Mouse (Mus musculus) brown adipose tissue, adult 24 weeks (tissue): Measurements from ENCODE around the gene Slc1a5. TPM values are rescaled to one million over a fixed set of nuclear protein-coding genes. Genes with fewer than 3 reads are reported as not detected.

Experiments
- H3K27ac ChIP-seq: fragments of 200-500 bp; replicated peaks from 2 replicates; pipeline ENCODE4 v1.5.1; 2012; ENCODE audit warnings: low read depth, mild to moderate bottlenecking, low read length
- H3K4me1 ChIP-seq: fragments of 200-500 bp; 2 replicates; pipeline ENCODE4 v1.6.1; 2012; ENCODE audit warnings: low read length, mixed read lengths; ENCODE audit not compliant: control insufficient read depth, insufficient read depth, insufficient read length
- H3K4me3 ChIP-seq: fragments of 200-500 bp; 2 replicates; pipeline ENCODE4 v1.5.1; 2012; ENCODE audit warnings: low read depth, mild to moderate bottlenecking, low read length, moderate library complexity; ENCODE audit not compliant: insufficient read depth
- polyA plus RNA-seq: library from polyadenylated mRNA; stranded (reverse); fragments of >200 nt; gene quantifications from 2 replicates; pipeline ENCODE4 v1.2.4, GENCODE M21; 2012; ENCODE audit not compliant: missing spikeins, insufficient read depth, insufficient read length

The Slc1a5 gene
- polyA plus RNA-seq, 1 experiment = 297 TPM

GRCm38 (mm10) chr7:16804409-16805028 is 23.4 kb downstream of the Slc1a5 start:
- Histone ChIP-seq H3K27ac (no peak overlapping the region), H3K4me1 (no peaks in the 10 kb centered on the region), H3K4me3 (no peak overlapping the region)

GRCm38 (mm10) chr7:16807936-16808335 is 26.8 kb downstream of the Slc1a5 start:
- H3K4me3 ChIP-seq = no peak overlapping the region
- no peaks in the 10 kb centered on the region for H3K4me1 ChIP-seq

DNA sequence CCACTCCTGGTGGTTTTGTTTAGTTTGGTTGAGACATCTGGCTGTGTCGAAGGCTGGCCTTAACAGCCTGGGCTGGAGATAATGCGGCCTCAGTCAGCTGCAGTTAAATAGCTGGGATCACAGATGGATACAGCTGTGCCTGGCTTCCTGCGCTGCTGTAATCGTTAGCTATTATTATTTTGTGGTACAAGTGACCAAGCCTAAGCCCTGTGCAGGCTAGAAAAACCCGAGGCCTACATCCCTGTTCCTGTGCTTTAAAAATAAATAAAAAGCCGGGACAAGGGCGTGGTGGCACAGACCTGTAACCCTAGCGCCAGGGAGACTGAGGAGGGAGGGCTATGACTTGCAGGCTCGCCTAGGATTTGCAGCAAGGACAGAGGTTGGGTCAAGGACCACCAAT is 27.5 kb downstream of the Slc1a5 start:
- Histone ChIP-seq H3K27ac (no peak overlapping the region), H3K4me1 (no peaks in the 10 kb centered on the region), H3K4me3 (no peak overlapping the region)

More at GRCm38 (mm10) chr7:16807936-16808335, 26.8 kb downstream of the Slc1a5 start:
- H3K27ac ChIP-seq = no peak overlapping the region

DNA sequence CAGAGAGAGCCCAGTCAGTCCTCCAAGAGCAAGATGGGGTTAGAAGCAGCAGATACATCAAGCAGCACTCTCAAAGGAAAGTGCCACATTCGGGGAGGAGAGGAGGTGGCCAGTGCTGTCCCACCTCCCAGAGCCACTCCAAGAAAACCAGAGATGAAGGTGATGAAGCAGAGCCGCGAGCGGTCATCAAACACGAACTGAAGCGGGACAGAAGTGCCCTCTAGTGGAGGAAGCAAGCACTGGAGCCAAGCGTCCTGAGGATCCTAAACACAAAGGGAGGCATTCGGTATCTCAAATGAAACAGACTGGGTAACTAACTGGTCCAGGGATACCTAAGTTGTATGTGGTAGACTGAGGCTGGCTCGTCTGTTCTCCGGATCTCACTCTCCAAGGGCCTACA is 28.6 kb downstream of the Slc1a5 start:
- Histone ChIP-seq H3K27ac (no peak overlapping the region), H3K4me3 (no peak overlapping the region), H3K4me1 (no peaks in the 10 kb centered on the region)

GRCm38 (mm10) chr7:16810399-16810919 is 29.3 kb downstream of the Slc1a5 start:
- Histone ChIP-seq H3K4me3 (no peak overlapping the region), H3K27ac (no peak overlapping the region), H3K4me1 (no peaks in the 10 kb centered on the region)

GRCm38 (mm10) chr7:16810920-16811648 is 29.9 kb downstream of the Slc1a5 start:
- no peak overlapping the region for H3K27ac ChIP-seq
- peak overlapping the region; percentile 31; the same call in 1 of the 2 replicates for H3K4me3 ChIP-seq
- no peaks in the 10 kb centered on the region for H3K4me1 ChIP-seq

GRCm38 (mm10) chr7:16811649-16812070 is 30.5 kb downstream of the Slc1a5 start:
- Histone ChIP-seq H3K27ac (no peak overlapping the region), H3K4me3 (no peak overlapping the region), H3K4me1 (no peaks in the 10 kb centered on the region)

GRCm38 (mm10) chr7:16812505-16812904 is 31.4 kb downstream of the Slc1a5 start:
- no peak overlapping the region for H3K4me3 ChIP-seq
- H3K27ac ChIP-seq = no peak overlapping the region
- 0 out of 2 replicates have a peak, but pooled peaks cover 5% of the 10 kb centered on the region for H3K4me1 ChIP-seq

- Histone ChIP-seq H3K27ac (peak within 1 kb of the TSS; percentile 89), H3K4me3 (peak within 1 kb of the TSS; percentile 70), H3K4me1 (0 out of 2 replicates have a peak, but pooled peaks cover 8% of the 10 kb centered on the region)
Measured at GRCm38 (mm10) chr7:16815351-16815941, 34.3 kb downstream of the Slc1a5 start, which contains the start of gene Strn4. Gene Strn4, plus strand, starts transcription at chr7:16815889.

- Histone ChIP-seq H3K27ac (peak overlapping the region; percentile 89), H3K4me3 (peak overlapping the region; percentile 70), H3K4me1 (peaks cover 13% of the 10 kb centered on the region)
Measured at GRCm38 (mm10) chr7:16816078-16816474, 34.9 kb downstream of the Slc1a5 start.

DNA sequence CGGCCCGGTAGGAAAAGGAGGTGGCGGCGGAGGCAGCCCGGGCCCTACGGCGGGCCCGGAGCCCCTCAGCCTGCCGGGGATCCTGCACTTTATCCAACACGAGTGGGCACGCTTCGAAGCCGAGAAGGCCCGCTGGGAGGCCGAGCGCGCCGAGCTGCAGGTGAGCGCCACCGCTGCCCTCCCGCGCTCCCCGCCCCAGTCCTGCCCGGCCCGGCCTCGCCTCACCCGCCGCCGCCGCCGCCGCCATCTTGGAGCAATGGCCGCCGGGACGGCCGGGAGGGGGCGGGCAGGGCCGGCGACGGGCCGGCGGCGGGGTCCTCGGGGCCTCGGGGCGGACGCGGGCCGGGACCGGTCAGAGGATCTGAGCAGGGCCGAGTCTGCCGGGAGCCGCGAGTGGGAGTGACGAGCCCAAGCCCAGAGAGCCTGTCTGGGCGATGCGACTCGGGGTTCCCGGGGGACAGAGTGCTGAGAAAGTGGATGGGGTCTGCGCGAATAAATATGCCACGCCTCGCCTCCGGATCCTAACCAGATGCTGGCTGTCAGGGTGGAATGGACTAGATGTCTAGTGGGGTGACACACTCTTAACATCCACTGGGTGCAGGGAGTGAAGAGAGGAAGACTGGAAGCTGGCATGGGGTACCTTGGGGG is 35.5 kb downstream of the Slc1a5 start, which contains the start of gene Fkrp:
TSS of gene Fkrp (minus strand) at position 258 of the 648 bp plus-strand sequence.
- Histone ChIP-seq H3K4me3 (peak within 1 kb of the TSS; percentile 70), H3K4me1 (peaks cover 17% of the 10 kb centered on the region), H3K27ac (peak within 1 kb of the TSS; percentile 89)

DNA sequence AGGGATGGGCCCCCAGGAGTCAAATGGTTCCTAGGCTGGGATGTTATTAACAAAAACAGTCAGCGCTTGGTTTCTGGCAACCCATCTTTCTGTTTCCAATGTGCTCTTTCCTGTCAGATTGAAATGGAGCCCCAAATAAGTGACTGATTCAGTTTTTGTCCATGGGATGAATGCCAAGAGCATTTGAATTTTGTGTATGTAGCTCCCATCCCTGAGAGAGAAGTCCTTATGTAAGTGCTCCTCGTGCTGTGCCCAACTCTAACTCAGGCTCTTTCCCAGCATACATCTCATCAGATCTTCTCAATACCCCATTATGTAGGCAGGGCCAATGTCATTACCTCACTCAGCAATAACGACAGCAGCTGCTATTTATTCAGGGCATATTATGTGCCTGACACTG is 36.6 kb downstream of the Slc1a5 start:
- Histone ChIP-seq H3K4me3 (peak overlapping the region; percentile 70), H3K4me1 (peaks cover 20% of the 10 kb centered on the region)

DNA sequence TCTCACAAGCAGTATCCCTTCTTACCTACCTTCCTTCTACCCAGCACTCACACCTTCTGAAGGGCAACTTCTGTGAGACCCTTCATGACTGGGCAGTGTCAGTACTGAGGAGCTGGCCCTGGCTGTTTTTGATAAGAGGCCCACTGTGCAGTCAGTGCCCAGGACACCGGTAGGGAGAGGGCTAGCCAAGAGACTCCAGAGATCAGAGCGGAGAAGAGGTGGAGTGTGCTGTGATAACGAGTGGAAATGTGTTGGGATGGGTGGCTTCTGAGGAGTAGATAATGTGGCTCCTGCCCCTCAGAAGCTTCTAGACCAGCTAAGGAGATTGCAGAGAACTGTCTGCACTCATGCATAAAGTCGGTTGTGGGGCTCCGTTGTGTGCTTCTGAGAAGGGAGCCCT is 38.7 kb downstream of the Slc1a5 start:
- Histone ChIP-seq H3K4me3 (no peak overlapping the region), H3K27ac (no peak overlapping the region), H3K4me1 (peaks cover 20% of the 10 kb centered on the region)

More for the DNA sequence above, 36.6 kb downstream of the Slc1a5 start:
- no peak overlapping the region for H3K27ac ChIP-seq

DNA sequence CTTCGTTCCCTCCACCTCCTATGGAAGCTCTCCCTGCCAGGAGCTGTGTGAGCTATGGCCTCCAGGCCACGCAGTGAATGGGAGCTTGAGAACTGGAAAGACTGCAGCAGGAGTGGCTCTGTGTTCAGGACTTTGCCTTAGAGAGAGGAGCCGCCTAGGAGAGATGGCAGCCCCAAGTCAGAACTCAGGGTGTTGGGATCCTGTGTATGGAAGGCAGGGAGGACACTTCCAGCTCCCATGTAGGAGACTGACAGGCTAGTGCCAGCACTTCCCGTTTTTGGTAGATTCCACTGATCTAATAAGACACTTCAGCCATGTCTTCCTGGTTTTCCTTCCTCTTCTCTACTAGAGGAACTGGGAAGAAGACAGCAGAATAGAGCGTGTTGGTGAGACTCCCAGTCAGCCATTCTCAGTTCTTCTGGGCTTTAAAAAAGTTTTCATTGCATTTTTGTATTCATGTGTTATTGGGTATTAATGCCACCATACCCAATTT is 39.2 kb downstream of the Slc1a5 start:
- H3K4me1 ChIP-seq = peaks cover 20% of the 10 kb centered on the region
- H3K27ac ChIP-seq = no peak overlapping the region

DNA sequence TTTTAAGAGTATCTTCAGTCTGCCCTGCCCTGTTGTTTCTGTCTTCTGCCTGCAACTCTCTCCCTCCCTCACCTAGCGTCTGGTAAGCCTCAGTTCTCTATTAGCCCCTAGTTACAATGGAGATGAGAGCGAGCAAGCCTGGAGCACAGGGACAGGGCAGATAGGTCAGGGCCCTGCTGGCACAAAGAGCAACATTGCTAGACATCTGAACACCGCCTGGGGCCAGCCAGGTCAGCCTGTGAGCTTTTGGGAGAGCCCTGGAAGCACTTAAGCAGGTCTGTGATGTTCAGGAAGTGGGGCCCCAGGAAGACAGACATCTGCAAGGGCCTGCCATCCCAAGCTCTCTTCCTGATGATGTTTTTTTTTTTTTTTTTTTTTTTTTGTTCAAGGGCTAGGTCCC is 40.0 kb downstream of the Slc1a5 start:
- peaks cover 20% of the 10 kb centered on the region for H3K4me1 ChIP-seq
- H3K4me3 ChIP-seq = no peak overlapping the region
- no peak overlapping the region; the same call in 1 of the 2 replicates for H3K27ac ChIP-seq

More for the DNA sequence above, 39.2 kb downstream of the Slc1a5 start:
- H3K4me3 ChIP-seq = no peak overlapping the region
